Mouse (Mus musculus): ENCODE results near the gene Tmcc1.

DNA sequence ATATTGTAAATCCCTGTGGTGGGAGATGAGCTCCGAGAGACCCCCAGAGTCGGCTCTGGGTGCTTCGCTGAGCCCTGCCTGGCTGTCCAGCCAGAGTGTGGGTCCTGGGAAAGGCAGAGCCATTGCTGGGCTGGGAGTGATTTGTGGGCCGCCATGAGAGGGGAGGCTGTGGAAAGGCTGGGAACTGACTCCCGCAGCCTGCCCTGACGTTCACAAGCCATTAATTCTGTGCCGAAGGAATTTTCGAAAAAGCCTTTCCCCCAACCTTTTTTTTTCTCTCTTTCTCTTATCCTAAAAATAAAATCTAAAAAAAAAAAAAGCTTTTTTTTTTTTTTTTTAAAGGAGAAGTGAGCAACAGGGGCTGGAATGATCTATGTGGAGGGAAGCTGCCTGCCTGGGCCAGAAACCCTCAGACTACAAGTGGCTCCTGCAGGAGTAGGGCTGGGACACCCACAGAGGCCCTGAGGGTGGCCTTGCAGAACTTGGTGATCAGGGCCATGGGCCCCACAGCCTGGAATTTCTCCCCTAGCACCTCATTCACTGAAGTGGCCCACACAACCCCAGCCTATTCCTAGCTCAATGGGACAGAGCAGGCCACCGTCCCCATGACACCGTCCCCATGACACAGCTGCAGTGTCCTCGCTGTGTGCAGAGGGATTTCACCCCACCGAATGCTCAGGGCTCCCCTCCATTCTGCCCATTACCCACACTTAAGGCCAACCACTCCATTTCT lies 209.8 kb downstream of the Tmcc1 start:
- TF ChIP-seq POLR2A (IDR thresholded peaks at IDR 0.05; ENCODE audit: insufficient read length, low read depth): no peak
- TF ChIP-seq MYOD1 (IDR thresholded peaks at IDR 0.05; ENCODE audit: control insufficient read depth in 1 of 3, insufficient read length in 2 of 3, low read depth in 2 of 3): no peak
- TF ChIP-seq TCF12 (IDR thresholded peaks at IDR 0.05; ENCODE audit: insufficient read depth, poor library complexity, severe bottlenecking): no peak
- no peak for TF ChIP-seq MAX (IDR thresholded peaks at IDR 0.05; ENCODE audit: low read depth)
- no peak for TF ChIP-seq POLR2AphosphoS2 (IDR thresholded peaks at IDR 0.05; ENCODE audit: insufficient read length, low read depth)
- no peak for TF ChIP-seq MYOG (IDR thresholded peaks at IDR 0.05; ENCODE audit: control insufficient read depth in 1 of 3, insufficient read depth in 1 of 3, insufficient read length in 2 of 3, low read depth in 2 of 3)
- TF ChIP-seq TCF3 (IDR thresholded peaks at IDR 0.05; ENCODE audit: insufficient read length, low read depth): no peak
- no peak for TF ChIP-seq REST (IDR thresholded peaks at IDR 0.05; ENCODE audit: insufficient read depth, insufficient read length)
